Mouse (Mus musculus) liver, embryonic 14.5 days (tissue): ENCODE results near the gene 5031439G07Rik.

Experiments
- CTCF ChIP-seq: IDR thresholded peaks from 2 replicates; pipeline ENCODE4 v1.5.1; 2016; ENCODE audit warnings: antibody characterized with exemption, low read depth, control low read depth
- EP300 ChIP-seq: IDR thresholded peaks from 2 replicates; pipeline ENCODE4 v1.6.1; 2016; ENCODE audit warnings: antibody characterized with exemption, low read depth

DNA sequence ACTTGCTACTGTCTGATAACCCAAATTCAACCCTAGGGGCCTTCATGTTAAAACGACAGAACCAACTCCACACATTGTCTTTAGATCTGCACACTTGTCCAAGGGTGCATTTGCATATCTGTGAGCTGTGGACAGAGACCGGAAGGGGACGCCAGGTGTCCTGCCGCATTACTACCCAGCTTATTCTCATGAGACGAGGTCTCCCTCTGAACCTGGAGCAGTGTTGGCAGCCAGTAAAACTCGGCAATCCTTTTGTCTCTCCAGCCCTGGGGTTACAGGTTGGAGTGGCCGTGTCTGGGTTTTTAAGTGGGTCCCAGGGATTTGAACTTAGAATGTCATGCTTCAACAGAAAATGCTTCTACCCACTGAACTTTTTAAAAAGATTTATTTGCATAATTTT is 11.6 kb upstream of the 5031439G07Rik start:
- TF ChIP-seq CTCF (no peak), EP300 (no peak)
